8 mouse cellular contexts compared by ENCODE assay signal in the genomic region with DNA sequence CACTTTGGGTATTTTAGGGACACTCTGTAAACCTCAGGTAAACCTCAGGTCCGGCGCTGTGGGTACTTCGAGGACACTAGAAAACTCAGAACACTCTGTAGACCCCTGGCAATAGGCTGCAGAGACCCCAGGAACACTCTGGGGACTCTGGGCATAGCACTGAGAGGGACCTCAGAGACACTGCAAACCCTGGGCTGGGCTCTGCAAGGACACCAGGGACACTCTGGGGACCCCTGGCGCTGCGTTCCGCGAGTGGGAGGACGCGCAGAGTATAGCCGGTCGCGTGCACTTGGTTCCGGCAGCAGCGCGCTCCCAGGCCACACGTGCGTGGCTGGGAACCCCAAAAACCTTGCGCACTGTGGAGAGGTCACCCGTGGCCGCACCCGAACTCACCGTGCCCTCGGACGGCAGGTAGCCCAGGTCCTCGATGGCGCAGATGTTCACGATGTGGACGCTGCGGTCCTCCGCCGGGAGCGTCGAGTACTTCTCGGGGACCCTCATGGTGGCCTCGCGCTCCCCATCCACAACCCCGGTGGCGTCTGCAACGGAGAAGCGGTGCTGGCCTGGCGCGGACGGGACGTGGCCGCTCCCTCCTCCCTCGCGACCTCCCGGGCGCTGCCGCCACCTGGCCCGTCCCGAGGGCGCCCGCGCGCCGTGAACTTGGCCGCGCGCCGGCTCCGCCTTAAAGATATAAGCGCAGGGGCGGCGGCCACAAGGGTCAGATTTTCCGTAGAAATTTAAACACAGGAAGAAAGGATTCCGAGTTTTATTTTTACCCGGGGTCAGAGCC.
DNase-seq lines count a peak whose midpoint lies in the region; ATAC-seq lines count a peak whose summit lies in the region.

No protein-coding gene starts in this region.

- 10% methylated on average over 68 of the region's 68 CpGs for WGBS in intestine, embryonic 14.5 days
- 5% methylated on average over 67 of the region's 68 CpGs for WGBS in lung, embryonic 16.5 days

- H3K4me1 ChIP-seq in intestine, embryonic 14.5 days (replicated peaks; ENCODE audit: control insufficient read depth, insufficient read depth, low read length), result peaks cover 14% of the 10 kb centered on the region
- H3K4me1 ChIP-seq in lung, embryonic 16.5 days (replicated peaks; ENCODE audit: control insufficient read depth, insufficient read depth, low read length), result peaks cover 12% of the 10 kb centered on the region

- H3K27ac ChIP-seq in intestine, embryonic 14.5 days (ENCODE audit: low read depth), result no peak overlapping the region
- peak overlapping the region; percentile 71 for H3K27ac ChIP-seq in lung, embryonic 16.5 days (ENCODE audit: low read length)

- no peaks in the 10 kb centered on the region for H3K27me3 ChIP-seq in intestine, embryonic 14.5 days (replicated peaks; ENCODE audit: control insufficient read depth, insufficient read depth, low read length)
- peaks cover 2% of the 10 kb centered on the region; the same call in 1 of the 2 replicates for H3K27me3 ChIP-seq in lung, embryonic 16.5 days (ENCODE audit: control insufficient read depth, insufficient read depth, low read depth, low read length)

- peak; percentile 38 for DNase-seq in adrenal gland, adult 2 months
- no peak for DNase-seq in adrenal gland, postnatal 4 days (ENCODE audit: low spot score in 2 of 2)
- peak; percentile 11 for DNase-seq in thymus, postnatal 4 days
- no peak for DNase-seq in thymus, postnatal 0 days (ENCODE audit: low spot score)
- DNase-seq in intestine, embryonic 14.5 days (ENCODE audit: low spot score), result no peak
- DNase-seq in spleen, adult 12 weeks (ENCODE audit: low spot score), result no peak
- no peak for DNase-seq in spleen, adult 18-20 months

- peak overlapping the region; percentile 38 for H3K9ac ChIP-seq in intestine, embryonic 14.5 days (ENCODE audit: low read length)
- peak overlapping the region; percentile 77 for H3K9ac ChIP-seq in lung, embryonic 16.5 days (ENCODE audit: low read length)

- no peaks in the 10 kb centered on the region for H3K9me3 ChIP-seq in intestine, embryonic 14.5 days (ENCODE audit: control insufficient read depth, low read length)
- no peaks in the 10 kb centered on the region for H3K9me3 ChIP-seq in lung, embryonic 16.5 days (ENCODE audit: control insufficient read depth, low read length)

- peak overlapping the region; percentile 42 for H3K4me3 ChIP-seq in intestine, embryonic 14.5 days (ENCODE audit: low read depth, low read length)
- peak overlapping the region; percentile 59 for H3K4me3 ChIP-seq in lung, embryonic 16.5 days (ENCODE audit: low read length)

- peak overlapping the region; percentile 67 for H3K4me2 ChIP-seq in intestine, embryonic 14.5 days (ENCODE audit: low read length)
- peak overlapping the region; percentile 76 for H3K4me2 ChIP-seq in lung, embryonic 16.5 days (ENCODE audit: low read depth, low read length)

- no peak for ATAC-seq in intestine, embryonic 14.5 days (replicated peaks; ENCODE audit: low FRiP score, low TSS enrichment, low read depth)
- peak; percentile 59 for ATAC-seq in lung, embryonic 16.5 days (ENCODE audit: low read depth)

- H3K36me3 ChIP-seq in intestine, embryonic 14.5 days (ENCODE audit: control insufficient read depth, insufficient read depth, low read length), result no peaks in the 10 kb centered on the region
- H3K36me3 ChIP-seq in lung, embryonic 16.5 days (ENCODE audit: control insufficient read depth, insufficient read depth, low read length), result no peaks in the 10 kb centered on the region

Comparison
In these comparisons a context has a peak if more than half of its experiments do, and no peak if none do; other contexts are left out.
1. DNase-seq: peak in adrenal gland, adult 2 months (single experiment) and thymus, postnatal 4 days (single experiment); none in adrenal gland, postnatal 4 days (0 of 2), thymus, postnatal 0 days (single experiment), intestine, embryonic 14.5 days (single experiment), spleen, adult 12 weeks (single experiment) and spleen, adult 18-20 months (0 of 2).